Mouse (Mus musculus) forebrain, embryonic 12.5 days (tissue): ENCODE results near the gene Fgfr1op2. TPM values are rescaled to one million over a fixed set of nuclear protein-coding genes. Genes with fewer than 3 reads are reported as not detected.
"Not testable (repeated sequence)": the region's sequence is repeated elsewhere in the genome, so short reads cannot be mapped to it uniquely, and the experiment has no call there.

Experiments used
- ATAC-seq: fragments of 200-750 bp; cut with Nextera tagmentation; 2 replicates; pipeline ENCODE4 v1.8.0; 2017; ENCODE audit warnings: moderate TSS enrichment; ENCODE audit not compliant: low FRiP score
- H3K27ac ChIP-seq: fragments of 300-500 bp; sonication (generic); 2 replicates; pipeline ENCODE4 v1.5.1; 2016; ENCODE audit warnings: mild to moderate bottlenecking
- H3K27me3 ChIP-seq: fragments of 300-500 bp; sonication (generic); 2 replicates; pipeline ENCODE4 v1.6.1; 2016; ENCODE audit warnings: mild to moderate bottlenecking
- H3K36me3 ChIP-seq: fragments of 300-500 bp; sonication (generic); replicated peaks from 2 replicates; pipeline ENCODE4 v1.6.1; 2016; ENCODE audit warnings: mild to moderate bottlenecking
- H3K4me1 ChIP-seq: fragments of 300-500 bp; sonication (generic); 2 replicates; pipeline ENCODE4 v1.6.1; 2016
- H3K4me2 ChIP-seq: fragments of 300-500 bp; sonication (generic); 2 replicates; pipeline ENCODE4 v1.6.1; 2016; ENCODE audit warnings: mild to moderate bottlenecking, moderate library complexity
- H3K4me3 ChIP-seq: fragments of 300-500 bp; sonication (generic); replicated peaks from 2 replicates; pipeline ENCODE4 v1.5.1; 2016; ENCODE audit warnings: mild to moderate bottlenecking
- H3K9ac ChIP-seq: fragments of 300-500 bp; sonication (generic); 2 replicates; pipeline ENCODE4 v1.6.1; 2016; ENCODE audit warnings: mild to moderate bottlenecking
- H3K9me3 ChIP-seq: fragments of 300-500 bp; sonication (generic); 2 replicates; pipeline ENCODE4 v1.6.1; 2016
- WGBS: fragments of 180-500 bp; shearing (Covaris S2); methylation state at CpG from one replicate; pipeline ENCODE4 v1.1.7; 2016; 5-methylcytosine and 5-hydroxymethylcytosine counted together
- polyA plus RNA-seq: library from polyadenylated mRNA; unstranded; fragments of >200 nt; fragmentation: Nextera tagmentation; extraction: Ambion mirVana; gene quantifications from 2 replicates; pipeline ENCODE4 v1.2.1, GENCODE M21; 2016

Fgfr1op2 gene
- polyA plus RNA-seq, 1 experiment from 2014 or later, result 77.4 TPM

DNA sequence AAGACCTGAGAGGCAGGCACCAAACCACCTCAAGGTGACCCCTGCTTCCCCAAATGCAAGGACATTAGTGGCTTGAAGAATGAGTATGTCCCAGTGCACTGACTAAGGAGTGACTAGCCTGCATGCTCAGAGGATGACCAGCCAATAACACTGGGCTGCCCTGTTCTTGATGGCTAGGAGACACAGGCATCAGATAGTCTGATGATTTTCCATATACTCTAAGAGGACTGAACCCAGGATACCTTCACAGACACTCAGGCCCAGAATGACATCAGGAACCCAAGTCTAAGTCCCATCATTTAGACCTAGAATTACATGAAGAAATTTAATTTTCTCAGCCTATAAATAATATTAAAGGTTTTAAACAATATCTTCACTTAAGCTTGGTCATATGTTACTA lies 25.7 kb upstream of the Fgfr1op2 start:
- H3K9me3 ChIP-seq, result no peaks in the 10 kb centered on the region
- H3K4me2 ChIP-seq, result no peak overlapping the region
- ATAC-seq, result no peak
- H3K4me1 ChIP-seq, result no peaks in the 10 kb centered on the region
- H3K36me3 ChIP-seq, result peaks cover 79% of the 10 kb centered on the region
- H3K4me3 ChIP-seq, result no peak overlapping the region
- no peak overlapping the region for H3K27ac ChIP-seq
- H3K27me3 ChIP-seq, result no peaks in the 10 kb centered on the region
- H3K9ac ChIP-seq, result no peak overlapping the region

DNA sequence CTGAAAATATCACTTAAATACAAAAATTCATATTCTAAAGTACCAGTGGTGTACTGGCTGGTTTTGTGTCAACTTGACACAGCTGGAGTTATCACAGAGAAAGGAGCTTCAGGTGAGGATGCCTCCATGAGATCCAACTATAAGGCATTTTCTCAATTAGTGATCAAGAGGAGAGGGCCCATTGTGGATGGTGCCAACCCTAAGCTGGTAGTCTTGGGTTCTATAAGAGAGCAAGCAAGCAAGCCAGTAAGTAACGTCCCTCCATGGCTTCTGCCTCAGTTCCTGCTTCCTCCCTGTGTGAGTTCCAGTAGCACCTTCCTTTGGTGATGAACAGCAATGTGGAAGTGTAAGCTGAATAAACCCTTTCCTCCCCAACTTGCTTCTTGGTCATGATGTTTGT lies 14.5 kb upstream of the Fgfr1op2 start:
- WGBS, result 77% methylated on average over 1 of the region's 1 CpGs
- not testable (repeated sequence) for H3K27me3 ChIP-seq, ATAC-seq, H3K4me1 ChIP-seq, H3K27ac ChIP-seq, H3K9ac ChIP-seq, H3K9me3 ChIP-seq, H3K4me3 ChIP-seq, H3K4me2 ChIP-seq
- H3K36me3 ChIP-seq, result peaks cover 48% of the 10 kb centered on the region

DNA sequence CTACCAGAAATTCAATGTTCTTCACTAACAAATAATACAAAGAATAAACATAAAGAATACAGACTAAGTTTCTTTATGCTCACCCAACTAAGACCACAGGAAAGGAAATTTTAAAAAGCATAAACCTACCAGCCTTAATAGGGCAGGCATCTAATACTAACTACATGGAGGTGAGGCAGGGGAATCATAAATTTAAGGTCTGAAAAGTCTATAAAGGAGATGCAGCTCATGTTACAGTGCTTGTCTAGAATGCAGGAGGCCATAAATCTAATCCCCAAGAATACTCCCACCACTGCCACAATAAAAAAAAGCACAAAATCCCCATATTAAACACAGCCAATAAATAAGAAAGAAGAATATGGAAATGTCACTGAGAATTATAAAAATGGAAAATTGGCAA lies 4.9 kb upstream of the Fgfr1op2 start:
- Histone ChIP-seq H3K4me2 (no peak overlapping the region), H3K9ac (no peak overlapping the region), H3K36me3 (no peaks in the 10 kb centered on the region; the same call in 1 of the 2 replicates), H3K27me3 (no peaks in the 10 kb centered on the region), H3K4me1 (peaks cover 21% of the 10 kb centered on the region), H3K4me3 (no peak overlapping the region), H3K27ac (no peak overlapping the region), H3K9me3 (no peaks in the 10 kb centered on the region)
- no peak for ATAC-seq

DNA sequence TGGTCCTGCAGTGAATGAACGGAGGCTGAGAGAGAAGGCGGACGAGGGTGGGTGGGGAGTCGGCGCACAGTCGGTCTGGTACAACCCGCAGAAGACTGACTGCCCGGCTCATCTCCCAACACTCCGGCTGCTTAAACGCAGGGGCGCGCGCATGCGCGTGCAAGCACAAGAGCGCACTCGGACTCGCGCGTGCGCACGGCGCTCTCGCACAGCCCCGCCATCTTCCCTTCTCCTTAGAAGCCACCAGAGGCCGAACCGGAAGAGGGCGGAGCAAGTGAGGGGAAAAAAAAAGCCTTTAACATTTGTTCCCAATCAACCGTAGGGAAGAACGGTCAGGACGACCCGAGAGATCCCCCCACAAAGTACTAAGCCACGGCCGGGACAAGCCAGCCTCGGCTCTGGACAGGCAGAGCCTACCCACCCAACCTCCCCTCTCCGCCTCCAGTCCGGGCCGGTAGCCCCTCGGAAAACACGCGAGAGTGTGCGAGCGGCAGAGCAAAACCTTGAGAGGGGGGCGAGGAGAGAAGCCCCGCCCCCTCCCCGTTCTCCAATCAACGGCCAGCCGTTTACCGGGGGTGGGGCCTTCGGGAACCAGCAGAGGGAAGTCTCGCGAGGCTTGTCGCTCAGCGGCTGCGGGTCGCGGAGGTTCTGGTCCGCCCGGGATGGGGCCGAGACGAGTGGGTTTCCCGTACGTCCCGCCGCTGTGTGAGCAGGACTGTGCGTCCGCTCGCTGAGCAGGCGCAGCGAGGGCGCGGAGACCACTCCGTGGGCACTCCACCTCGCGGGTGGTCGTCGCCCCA lies 507 bp downstream of the Fgfr1op2 start, which contains the start of gene Ints13:
Gene Ints13, minus strand, starts transcription at position 526 of the 800 bp plus-strand sequence.
- peak within 1 kb of the TSS; percentile 79 for H3K4me2 ChIP-seq
- H3K9ac ChIP-seq, result peak within 1 kb of the TSS; percentile 88
- peak within 1 kb of the TSS; percentile 93 for H3K4me3 ChIP-seq
- ATAC-seq, result peak; percentile 96
- peaks cover 31% of the 10 kb centered on the region for H3K4me1 ChIP-seq
- peak within 1 kb of the TSS; percentile 96 for H3K27ac ChIP-seq
- WGBS, result under 1% methylated on average over 74 of the region's 77 CpGs
- H3K36me3 ChIP-seq, result no peaks in the 10 kb centered on the region
- no peaks in the 10 kb centered on the region for H3K9me3 ChIP-seq
- no peaks in the 10 kb centered on the region for H3K27me3 ChIP-seq

DNA sequence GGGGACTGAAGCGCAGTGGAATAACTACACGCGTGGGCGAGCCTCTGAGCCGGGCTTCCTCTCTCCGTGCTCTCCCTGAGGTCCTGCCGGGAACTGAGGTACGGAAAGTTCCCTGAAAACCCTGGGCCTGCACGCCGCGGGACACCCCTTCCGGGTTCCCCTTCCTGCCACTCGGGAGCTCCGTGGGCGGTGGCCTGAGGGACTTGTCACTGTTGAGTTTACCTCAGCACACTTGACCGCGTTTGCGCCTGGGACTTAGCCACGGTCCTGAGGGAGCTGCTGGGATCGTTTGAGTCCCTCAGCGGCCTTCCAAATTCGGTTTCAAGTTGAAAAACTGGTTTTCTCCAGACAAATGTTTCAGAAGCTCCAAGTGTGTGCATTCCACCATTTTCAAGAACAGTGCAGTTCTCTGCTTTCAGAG lies 1.1 kb downstream of the Fgfr1op2 start:
- peak overlapping the region; percentile 96 for H3K27ac ChIP-seq
- no peak; the same call in 1 of the 2 replicates for ATAC-seq
- 0% methylated on average over 22 of the region's 22 CpGs for WGBS
- peak overlapping the region; percentile 79 for H3K4me2 ChIP-seq
- H3K9me3 ChIP-seq, result no peaks in the 10 kb centered on the region
- H3K4me1 ChIP-seq, result peaks cover 31% of the 10 kb centered on the region
- no peaks in the 10 kb centered on the region for H3K27me3 ChIP-seq
- no peaks in the 10 kb centered on the region for H3K36me3 ChIP-seq
- peak overlapping the region; percentile 88 for H3K9ac ChIP-seq
- peak overlapping the region; percentile 93 for H3K4me3 ChIP-seq

DNA sequence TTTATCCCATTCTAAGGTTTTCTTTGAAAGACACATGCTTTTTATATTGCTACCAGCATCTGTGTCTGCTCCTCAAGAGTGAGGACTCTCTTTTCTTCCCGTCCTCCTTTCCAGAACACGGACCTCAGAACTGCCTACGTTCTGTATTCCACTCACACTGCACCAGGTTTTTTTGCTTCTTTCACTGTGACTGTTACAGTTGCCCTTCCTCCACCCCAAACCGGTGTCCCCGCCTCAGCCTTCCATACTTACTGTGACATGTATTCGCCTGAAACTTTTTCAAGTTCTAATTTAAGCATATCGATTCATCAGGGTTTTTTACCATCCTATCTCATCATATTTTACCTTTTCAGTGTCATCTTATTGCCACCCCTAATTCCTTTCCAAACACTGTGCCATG lies 1.6 kb downstream of the Fgfr1op2 start:
- 18% methylated on average over 7 of the region's 7 CpGs for WGBS
- Histone ChIP-seq H3K4me2 (peak overlapping the region; percentile 79), H3K4me3 (peak overlapping the region; percentile 93), H3K27ac (peak overlapping the region; percentile 96), H3K9ac (peak overlapping the region; percentile 88), H3K36me3 (no peaks in the 10 kb centered on the region), H3K27me3 (no peaks in the 10 kb centered on the region), H3K4me1 (peaks cover 31% of the 10 kb centered on the region), H3K9me3 (no peaks in the 10 kb centered on the region)
- ATAC-seq, result no peak

DNA sequence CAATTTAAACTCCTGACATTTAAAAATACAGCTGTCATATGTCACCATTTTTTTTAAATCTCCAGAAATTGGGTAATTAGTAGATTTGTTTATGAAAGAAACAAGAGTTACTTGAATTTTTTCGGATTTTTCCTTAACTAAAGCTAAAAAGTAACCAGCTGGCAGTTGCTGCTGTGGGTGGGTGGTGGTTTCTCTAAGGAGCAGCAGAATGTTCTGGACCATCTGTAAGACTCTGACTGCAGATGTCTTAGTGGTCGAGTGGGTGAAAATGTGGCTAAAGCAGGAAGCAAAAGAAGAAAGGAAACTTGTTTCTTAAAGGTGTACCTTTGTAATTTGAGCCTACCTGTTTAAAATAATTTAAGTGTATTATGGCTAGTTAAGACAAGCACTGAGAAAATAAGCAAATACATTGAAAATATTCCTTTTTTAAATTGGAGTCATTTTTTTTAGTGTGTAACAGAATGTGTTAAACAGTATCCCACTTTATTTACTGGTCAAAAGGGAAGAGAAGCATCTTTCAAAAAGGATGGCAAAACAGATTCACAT lies 3.5 kb downstream of the Fgfr1op2 start:
- ATAC-seq, result no peak
- no peaks in the 10 kb centered on the region for H3K9me3 ChIP-seq
- 58% methylated on average over 2 of the region's 2 CpGs for WGBS

DNA sequence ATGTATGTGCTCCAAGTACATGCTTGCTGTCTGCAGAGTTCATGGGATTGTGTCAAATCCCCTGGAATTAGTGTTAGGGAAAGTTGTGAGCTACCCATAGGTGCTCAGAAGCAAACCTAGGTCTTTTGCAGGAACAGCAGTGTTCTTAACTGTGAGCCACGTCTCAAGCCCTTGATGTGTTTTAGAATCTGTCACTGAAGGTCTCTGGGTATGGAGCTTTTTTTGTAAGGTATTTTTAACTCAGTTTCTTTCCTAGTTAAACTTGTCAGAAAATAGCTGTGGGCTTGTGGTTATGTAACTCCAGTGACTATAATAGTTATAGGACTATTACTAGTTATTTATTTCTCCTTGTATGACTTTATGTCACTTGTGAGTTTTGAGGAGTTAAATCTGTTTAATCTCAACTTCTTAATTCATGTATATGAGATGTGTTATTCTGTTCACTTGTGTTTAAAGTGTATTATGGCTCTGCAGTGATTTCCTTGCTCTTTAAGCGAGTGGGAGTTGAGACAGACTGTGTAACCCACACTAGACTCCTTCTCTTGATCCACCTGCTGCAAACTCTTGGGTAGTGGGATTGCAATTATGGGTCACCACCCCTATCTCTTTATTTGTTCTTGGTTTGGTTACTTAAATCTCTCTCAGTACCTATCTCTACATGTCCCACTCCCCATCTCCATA lies 6.5 kb downstream of the Fgfr1op2 start:
- no peak overlapping the region for H3K9ac ChIP-seq
- ATAC-seq, result no peak
- peaks cover 10% of the 10 kb centered on the region for H3K4me1 ChIP-seq
- H3K36me3 ChIP-seq, result peaks cover 24% of the 10 kb centered on the region
- no peak overlapping the region for H3K4me2 ChIP-seq
- H3K27ac ChIP-seq, result no peak overlapping the region
- WGBS, result 85% methylated on average over 2 of the region's 2 CpGs
- no peak overlapping the region for H3K4me3 ChIP-seq
- no peaks in the 10 kb centered on the region for H3K9me3 ChIP-seq
- no peaks in the 10 kb centered on the region for H3K27me3 ChIP-seq

More for the DNA sequence above, 3.5 kb downstream of the Fgfr1op2 start:
- Histone ChIP-seq H3K36me3 (peaks cover under 1% of the 10 kb centered on the region; the same call in 1 of the 2 replicates), H3K27me3 (no peaks in the 10 kb centered on the region), H3K4me3 (no peak overlapping the region), H3K27ac (no peak overlapping the region), H3K4me1 (peaks cover 24% of the 10 kb centered on the region), H3K9ac (no peak overlapping the region), H3K4me2 (no peak overlapping the region)

DNA sequence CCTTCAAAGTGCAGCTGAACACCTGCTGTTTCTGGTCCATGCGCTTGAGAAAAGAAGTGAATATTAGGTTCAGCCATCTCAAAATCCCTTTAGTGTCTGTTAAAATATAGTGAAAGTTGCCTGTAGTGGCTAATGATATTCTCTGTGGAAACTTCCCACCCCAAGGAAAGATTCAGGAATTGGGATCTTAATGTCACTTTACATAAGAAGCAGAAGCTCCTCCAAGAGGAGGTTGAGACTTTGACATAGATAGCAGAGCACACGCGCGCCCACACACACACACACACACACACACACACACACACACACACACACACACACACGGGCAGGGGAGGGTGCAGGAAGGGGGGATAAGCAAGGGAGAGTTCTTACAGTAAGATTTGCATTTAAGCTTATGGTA lies 8.1 kb downstream of the Fgfr1op2 start:
- H3K27me3 ChIP-seq, result no peaks in the 10 kb centered on the region
- H3K9ac ChIP-seq, result no peak overlapping the region
- H3K4me1 ChIP-seq, result no peaks in the 10 kb centered on the region
- WGBS, result 88% methylated on average over 5 of the region's 5 CpGs
- no peak overlapping the region for H3K27ac ChIP-seq
- H3K36me3 ChIP-seq, result peaks cover 40% of the 10 kb centered on the region
- no peak overlapping the region for H3K4me3 ChIP-seq
- ATAC-seq, result no peak
- H3K9me3 ChIP-seq, result no peaks in the 10 kb centered on the region
- no peak overlapping the region for H3K4me2 ChIP-seq

DNA sequence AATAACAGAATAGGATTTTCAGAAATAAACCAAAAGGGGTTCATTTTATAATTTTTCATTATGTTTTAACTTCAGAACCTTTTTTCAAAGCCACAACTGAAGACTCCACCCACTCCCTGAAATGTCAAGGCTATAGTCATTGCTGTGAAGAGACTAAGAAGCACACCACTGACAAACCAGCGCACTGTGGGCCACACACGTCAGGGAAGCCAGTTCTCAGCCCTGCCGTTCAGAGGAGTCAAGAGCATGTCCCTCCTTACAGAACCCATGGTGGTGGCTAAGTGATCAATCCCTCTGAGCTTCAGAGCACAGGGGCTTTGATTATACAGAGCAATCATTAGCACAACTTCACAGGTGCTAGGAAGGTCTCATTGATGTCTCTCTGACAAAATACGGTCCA lies 25.6 kb downstream of the Fgfr1op2 start:
- H3K4me2 ChIP-seq, result no peak overlapping the region
- H3K36me3 ChIP-seq, result peaks cover 78% of the 10 kb centered on the region
- no peak overlapping the region for H3K27ac ChIP-seq
- no peak overlapping the region for H3K4me3 ChIP-seq
- H3K4me1 ChIP-seq, result no peaks in the 10 kb centered on the region
- H3K9me3 ChIP-seq, result no peaks in the 10 kb centered on the region
- no peaks in the 10 kb centered on the region for H3K27me3 ChIP-seq
- ATAC-seq, result no peak
- WGBS, result 91% methylated on average over 4 of the region's 4 CpGs
- H3K9ac ChIP-seq, result no peak overlapping the region

DNA sequence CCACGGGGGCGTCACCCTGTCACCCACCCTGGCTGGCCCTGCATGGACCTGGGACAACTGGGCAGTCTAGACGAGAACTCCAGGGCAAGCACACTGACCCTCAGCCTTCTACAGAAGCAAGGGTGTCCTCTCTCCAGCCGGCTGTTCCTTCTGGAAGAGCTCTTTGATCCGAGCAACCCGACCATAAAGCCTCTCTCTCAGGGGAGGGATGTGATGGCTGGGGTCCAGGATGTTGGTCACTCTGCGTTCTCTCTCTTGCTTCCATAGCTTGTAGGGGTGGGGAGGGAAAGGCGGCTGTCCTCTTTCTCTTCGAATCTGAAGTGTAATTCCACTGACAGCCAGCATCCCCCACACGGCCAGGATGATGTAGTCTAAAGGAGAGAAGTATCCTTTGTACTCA lies 26.6 kb downstream of the Fgfr1op2 start:
- H3K9me3 ChIP-seq, result no peaks in the 10 kb centered on the region

DNA sequence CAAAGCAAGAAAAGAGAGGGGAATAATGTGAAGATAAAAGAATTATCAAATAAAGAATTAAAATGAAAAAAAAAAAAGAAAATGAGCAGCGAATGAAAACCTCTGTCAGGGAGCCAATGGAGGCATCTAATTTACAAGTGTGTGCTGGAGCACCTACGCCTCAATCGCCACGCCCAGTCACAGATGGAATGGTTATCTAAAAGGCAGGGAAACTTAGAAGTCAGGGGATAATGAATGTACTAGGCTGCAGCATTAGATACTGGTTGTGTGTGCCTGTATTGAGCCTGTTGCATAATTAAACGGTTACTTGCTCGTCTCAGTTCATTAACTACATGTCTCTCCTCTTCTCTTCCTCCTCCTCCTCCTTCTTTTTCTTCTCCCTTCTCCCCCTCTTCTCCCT lies 34.4 kb downstream of the Fgfr1op2 start:
- peaks cover 61% of the 10 kb centered on the region for H3K36me3 ChIP-seq
- no peaks in the 10 kb centered on the region for H3K9me3 ChIP-seq
- no peak overlapping the region for H3K9ac ChIP-seq
- no peak overlapping the region for H3K4me2 ChIP-seq
- no peak for ATAC-seq
- no peaks in the 10 kb centered on the region for H3K27me3 ChIP-seq
- 90% methylated on average over 6 of the region's 6 CpGs for WGBS
- no peaks in the 10 kb centered on the region for H3K4me1 ChIP-seq
- H3K4me3 ChIP-seq, result no peak overlapping the region
- H3K27ac ChIP-seq, result no peak overlapping the region

More for the DNA sequence above, 26.6 kb downstream of the Fgfr1op2 start:
- ATAC-seq, result no peak
- Histone ChIP-seq H3K36me3 (peaks cover 74% of the 10 kb centered on the region), H3K27ac (no peak overlapping the region), H3K4me3 (no peak overlapping the region), H3K9ac (no peak overlapping the region), H3K4me1 (no peaks in the 10 kb centered on the region), H3K4me2 (no peak overlapping the region), H3K27me3 (no peaks in the 10 kb centered on the region)
- whole genome bisulfite sequencing, result 88% methylated on average over 10 of the region's 10 CpGs
